Mouse (Mus musculus) cortical plate, adult 2 months (tissue): ENCODE measurements around the gene Emp3.
A peak's percentile ranks its signal among the peaks of the same experiment; 100 is the strongest.

ENCODE experiments used
- CTCF ChIP-seq: fragments of 200-500 bp; IDR thresholded peaks from 2 replicates; pipeline ENCODE4 v1.5.1; 2011; ENCODE audit warnings: mild to moderate bottlenecking, control low read depth, low read length; ENCODE audit not compliant: insufficient read depth; ENCODE audit errors: extremely low read depth
- POLR2A ChIP-seq: fragments of 200-500 bp; IDR thresholded peaks from 2 replicates; pipeline ENCODE4 v1.6.1; 2011; ENCODE audit warnings: mild to moderate bottlenecking, low read length, control low read depth; ENCODE audit not compliant: insufficient read depth; ENCODE audit errors: extremely low read depth

GRCm38 (mm10) chr7:45916056-45917003, 4.9 kb downstream of the Emp3 start:
- TF ChIP-seq CTCF (no peak), POLR2A (0 out of 2 replicates have a peak, but pooled peaks have one; percentile 19)
